Mouse (Mus musculus): Measurements from ENCODE around the gene Lpar1. TPM values are rescaled to one million over a fixed set of nuclear protein-coding genes. Genes with fewer than 3 reads are reported as not detected.

The Lpar1 gene
- 1 to 10 TPM; 7.0 to 7.5 TPM for total RNA-seq (2021)
- long read RNA-seq, experiment 1, partial matches to known transcripts: 0 of 3 reads
- long read RNA-seq, experiment 1, other reads (novel, unspliced or antisense): 1 of 3 reads
- long read RNA-seq, experiment 2, partial matches to known transcripts: 0 of 7 reads
- long read RNA-seq, experiment 2, other reads (novel, unspliced or antisense): 4 of 7 reads

- peak; percentile 27 to 41 for DNase-seq
Observed at GRCm38 (mm10) chr4:58553631-58554358, at the start of gene Lpar1. TSS of gene Lpar1 (minus strand) at chr4:58553898.

GRCm38 (mm10) chr4:58585942-58586341, 32.2 kb upstream of the Lpar1 start:
- peak in 1 of 2 experiments; percentile 16 for DNase-seq

GRCm38 (mm10) chr4:58581191-58581590, 27.5 kb upstream of the Lpar1 start:
- DNase-seq: no peak

- no peak for DNase-seq
Observed at GRCm38 (mm10) chr4:58580516-58580915, 26.8 kb upstream of the Lpar1 start.

GRCm38 (mm10) chr4:58580098-58580497, 26.4 kb upstream of the Lpar1 start:
- no peak for DNase-seq

- DNase-seq: peak; percentile 48 to 75
Observed at GRCm38 (mm10) chr4:58578488-58578887, 24.8 kb upstream of the Lpar1 start.

- DNase-seq: no peak
Observed at GRCm38 (mm10) chr4:58577382-58578048, 23.8 kb upstream of the Lpar1 start.

- peak; percentile 71 to 73 for DNase-seq
Observed at GRCm38 (mm10) chr4:58575831-58576230, 22.1 kb upstream of the Lpar1 start.

GRCm38 (mm10) chr4:58574024-58574423, 20.3 kb upstream of the Lpar1 start:
- DNase-seq: no peak

- DNase-seq: no peak
Observed at GRCm38 (mm10) chr4:58572446-58572845, 18.7 kb upstream of the Lpar1 start.

- no peak for DNase-seq
Observed at GRCm38 (mm10) chr4:58571661-58572060, 18.0 kb upstream of the Lpar1 start.

- DNase-seq: no peak
Observed at GRCm38 (mm10) chr4:58571232-58571631, 17.5 kb upstream of the Lpar1 start.

GRCm38 (mm10) chr4:58568486-58568885, 14.8 kb upstream of the Lpar1 start:
- peak; percentile 57 to 63 for DNase-seq

GRCm38 (mm10) chr4:58562776-58563175, 9.1 kb upstream of the Lpar1 start:
- no peak for DNase-seq

- DNase-seq: no peak
Observed at GRCm38 (mm10) chr4:58557001-58557400, 3.3 kb upstream of the Lpar1 start.

- no peak for DNase-seq
Observed at GRCm38 (mm10) chr4:58554359-58554838, 701 bp upstream of the Lpar1 start.

- DNase-seq: peak; percentile 79 to 82
Observed at GRCm38 (mm10) chr4:58552731-58553630, 717 bp downstream of the Lpar1 start.

GRCm38 (mm10) chr4:58552229-58552628, 1.5 kb downstream of the Lpar1 start:
- peak in 1 of 2 experiments; percentile 30 for DNase-seq

- DNase-seq: peak; percentile 82 to 88
Observed at GRCm38 (mm10) chr4:58551820-58552219, 1.9 kb downstream of the Lpar1 start.

GRCm38 (mm10) chr4:58547725-58548124, 6.0 kb downstream of the Lpar1 start:
- DNase-seq: no peak

GRCm38 (mm10) chr4:58547273-58547565, 6.5 kb downstream of the Lpar1 start:
- peak; percentile 32 to 46 for DNase-seq

Measured in heart, adult 18-20 months (tissue).